23 mouse cellular contexts compared by ENCODE assay signal in genomic region chr13:89463746-89464145, GRCm38 (mm10).
A peak's percentile ranks its signal among the peaks of the same experiment; 100 is the strongest.
DNase-seq lines count a peak whose midpoint lies in the region; ATAC-seq and TF ChIP-seq lines count a peak whose summit lies in the region.
"Had no signal": no experiment of that assay in that cellular context is flagged by ENCODE, and none has a peak within 500 bp of the region (broad histone marks: within the 10 kb centered on the region; RNA-seq: fewer than 3 reads in every experiment).

No protein-coding gene starts in this region.

- TF ChIP-seq CTCF in cerebellum, adult 2 months (IDR thresholded peaks at IDR 0.05; ENCODE audit: borderline replicate concordance, insufficient read depth, low read depth, low read length) = no peak

- no peak overlapping the region for H3K27ac ChIP-seq in embryonic facial prominence, embryonic 14.5 days (replicated peaks; ENCODE audit: low read depth, low read length)
- no peak overlapping the region for H3K27ac ChIP-seq in embryonic facial prominence, embryonic 10.5 days (replicated peaks)
- H3K27ac ChIP-seq in cerebellum, adult 2 months (ENCODE audit: insufficient read depth, low read length) = no peak overlapping the region
- H3K27ac ChIP-seq: embryonic facial prominence, embryonic 15.5 days; gastrocnemius, adult 2 months; hindbrain, embryonic 12.5 days; hindbrain, embryonic 15.5 days had no signal

- no peaks in the 10 kb centered on the region for H3K27me3 ChIP-seq in embryonic facial prominence, embryonic 14.5 days (replicated peaks; ENCODE audit: control insufficient read depth, insufficient read depth, low read length)
- H3K27me3 ChIP-seq in embryonic facial prominence, embryonic 10.5 days (replicated peaks; ENCODE audit: low read depth, poor library complexity, severe bottlenecking) = no peaks in the 10 kb centered on the region
- H3K27me3 ChIP-seq in cerebellum, adult 2 months (ENCODE audit: control insufficient read depth, insufficient read depth, low read length) = no peaks in the 10 kb centered on the region
- H3K27me3 ChIP-seq: embryonic facial prominence, embryonic 15.5 days; hindbrain, embryonic 12.5 days; hindbrain, embryonic 15.5 days had no signal

- peak; percentile 48 for DNase-seq in embryonic facial prominence, embryonic 14.5 days (ENCODE audit: low spot score)
- no peak for DNase-seq in embryonic facial prominence, embryonic 10.5 days (ENCODE audit: low spot score)
- DNase-seq in frontal cortex, adult 2 months (ENCODE audit: extremely low spot score in 1 of 2, low spot score in 1 of 2) = peak; percentile 8 to 16
- DNase-seq in frontal cortex, postnatal 25 days (ENCODE audit: low spot score in 2 of 2) = no peak
- DNase-seq in left cerebral cortex, postnatal 25 days (ENCODE audit: low spot score in 2 of 2) = peak; percentile 10 to 43
- DNase-seq in left cerebral cortex, postnatal 10 days (ENCODE audit: extremely low spot score in 1 of 2, low spot score in 2 of 2) = no peak
- peak; percentile 34 for DNase-seq in brain, adult 2 months (ENCODE audit: low read depth, low spot score)
- DNase-seq in cerebellum, adult 2 months = no peak
- DNase-seq: adrenal gland, adult 8-10 months; adrenal gland, postnatal 25 days; cerebellum, adult 18-20 months; cerebellum, postnatal 10 days; cerebellum, postnatal 36 days; embryo, embryonic 11 days; gastrocnemius, adult 2 months; gastrocnemius, postnatal 14 days; heart, adult 11 months had no signal

- intact Hi-C loops in left cerebral cortex, postnatal 25 days (cut with DNase I) = no loop called here
- intact Hi-C loops in left cerebral cortex, postnatal 10 days (cut with DNase I) = no loop called here

- no peak for ATAC-seq in embryonic facial prominence, embryonic 14.5 days (ENCODE audit: low read depth)
- ATAC-seq: activated CD4-positive, CD25-positive, alpha-beta regulatory T cell, adult 4 months; forebrain, embryonic 14.5 days had no signal

- no peaks in the 10 kb centered on the region for H3K4me1 ChIP-seq in embryonic facial prominence, embryonic 14.5 days (ENCODE audit: control insufficient read depth, insufficient read depth, low read length)
- H3K4me1 ChIP-seq in embryonic facial prominence, embryonic 10.5 days = no peaks in the 10 kb centered on the region
- H3K4me1 ChIP-seq in cerebellum, adult 2 months (ENCODE audit: control insufficient read depth, insufficient read depth, low read length) = no peaks in the 10 kb centered on the region
- H3K4me1 ChIP-seq: embryonic facial prominence, embryonic 15.5 days; hindbrain, embryonic 12.5 days; hindbrain, embryonic 15.5 days had no signal

- 65% methylated on average over 4 of the region's 4 CpGs for WGBS in embryonic facial prominence, embryonic 14.5 days
- WGBS in embryonic facial prominence, embryonic 10.5 days = 84% methylated on average over 4 of the region's 4 CpGs
- WGBS in cerebellum, adult 2 months = 88% methylated on average over 4 of the region's 4 CpGs

- no peak overlapping the region for H3K4me2 ChIP-seq in embryonic facial prominence, embryonic 14.5 days (ENCODE audit: low read depth, low read length)
- H3K4me2 ChIP-seq: embryonic facial prominence, embryonic 15.5 days; heart, embryonic 11.5 days; hindbrain, embryonic 12.5 days; hindbrain, embryonic 15.5 days had no signal

- no peak for TF ChIP-seq POLR2A in cerebellum, adult 2 months (IDR thresholded peaks at IDR 0.05; ENCODE audit: borderline replicate concordance, insufficient read depth, low read length)

- no peaks in the 10 kb centered on the region for H3K36me3 ChIP-seq in embryonic facial prominence, embryonic 14.5 days (ENCODE audit: control insufficient read depth, insufficient read depth, low read length)
- H3K36me3 ChIP-seq in embryonic facial prominence, embryonic 10.5 days (replicated peaks) = no peaks in the 10 kb centered on the region
- H3K36me3 ChIP-seq: embryonic facial prominence, embryonic 15.5 days; hindbrain, embryonic 12.5 days; hindbrain, embryonic 15.5 days had no signal

- H3K9me3 ChIP-seq in embryonic facial prominence, embryonic 14.5 days (ENCODE audit: control insufficient read depth, low read length) = no peaks in the 10 kb centered on the region
- no peaks in the 10 kb centered on the region for H3K9me3 ChIP-seq in embryonic facial prominence, embryonic 10.5 days
- H3K9me3 ChIP-seq: embryonic facial prominence, embryonic 15.5 days; hindbrain, embryonic 12.5 days; hindbrain, embryonic 15.5 days had no signal

- H3K4me3 ChIP-seq in embryonic facial prominence, embryonic 14.5 days (ENCODE audit: low read depth, low read length) = no peak overlapping the region
- no peak overlapping the region for H3K4me3 ChIP-seq in embryonic facial prominence, embryonic 10.5 days
- no peak overlapping the region for H3K4me3 ChIP-seq in cerebellum, adult 2 months (replicated peaks; ENCODE audit: insufficient read depth, low read depth, low read length)
- H3K4me3 ChIP-seq: embryonic facial prominence, embryonic 15.5 days; gastrocnemius, adult 2 months; hindbrain, embryonic 12.5 days; hindbrain, embryonic 15.5 days had no signal

- H3K9ac ChIP-seq in embryonic facial prominence, embryonic 14.5 days (ENCODE audit: low read depth, low read length) = no peak overlapping the region
- H3K9ac ChIP-seq: embryonic facial prominence, embryonic 15.5 days; hindbrain, embryonic 12.5 days; hindbrain, embryonic 15.5 days had no signal

Comparison
In these comparisons a context has a peak if more than half of its experiments do, and no peak if none do; other contexts are left out.
1. DNase-seq: peak in embryonic facial prominence, embryonic 14.5 days (single experiment), frontal cortex, adult 2 months (2 of 2), left cerebral cortex, postnatal 25 days (2 of 2) and brain, adult 2 months (single experiment); none in embryonic facial prominence, embryonic 10.5 days (single experiment), frontal cortex, postnatal 25 days (0 of 2), left cerebral cortex, postnatal 10 days (0 of 2) and cerebellum, adult 2 months (0 of 2).